Comparison of ENCODE assay signal across 8 mouse cellular contexts in genomic region chr10:59896911-59897331, GRCm38 (mm10). TPM values are rescaled to one million over a fixed set of nuclear protein-coding genes. Genes with fewer than 3 reads are reported as not detected.
DNase-seq lines count a peak whose midpoint lies in the region; ATAC-seq and TF ChIP-seq lines count a peak whose summit lies in the region.

No protein-coding gene starts in this region.

- peaks cover 13% of the 10 kb centered on the region for H3K4me1 ChIP-seq in heart, adult 2 months (ENCODE audit: control insufficient read depth, insufficient read depth, low read length)
- peaks cover 72% of the 10 kb centered on the region for H3K4me1 ChIP-seq in hindbrain, embryonic 12.5 days
- H3K4me1 ChIP-seq in liver, embryonic 16.5 days (ENCODE audit: control insufficient read depth, low read depth, low read length) = peaks cover 50% of the 10 kb centered on the region
- H3K4me1 ChIP-seq in neural tube, embryonic 15.5 days = peaks cover 70% of the 10 kb centered on the region

- H3K27ac ChIP-seq in heart, adult 2 months = peak overlapping the region; percentile 26
- H3K27ac ChIP-seq in hindbrain, embryonic 12.5 days = peak overlapping the region; percentile 99
- H3K27ac ChIP-seq in liver, embryonic 16.5 days (ENCODE audit: low read length) = peak overlapping the region; percentile 64
- H3K27ac ChIP-seq in neural tube, embryonic 15.5 days (replicated peaks) = peak overlapping the region; percentile 96

- WGBS in heart, adult 2 months = 56% methylated on average over 3 of the region's 3 CpGs
- 44% methylated on average over 3 of the region's 3 CpGs for WGBS in hindbrain, embryonic 12.5 days
- 52% methylated on average over 3 of the region's 3 CpGs for WGBS in liver, embryonic 16.5 days (ENCODE audit: insufficient replicate concordance)
- WGBS in neural tube, embryonic 15.5 days = 49% methylated on average over 3 of the region's 3 CpGs

- no peaks in the 10 kb centered on the region for H3K79me2 ChIP-seq in heart, adult 2 months (replicated peaks; ENCODE audit: control insufficient read depth, insufficient read depth, low read length)

- intact Hi-C loops in heart, adult 2 months (cut with DNase I) = loop anchor here (2.0 to 10.0 kb wide), 2 partner anchors 26 to 348 kb away; no protein-coding TSS in a partner anchor
- intact Hi-C loops in heart, postnatal 10 days (cut with DNase I) = no loop called here

- no peak for TF ChIP-seq POLR2A in heart, adult 2 months (IDR thresholded peaks at IDR 0.05; ENCODE audit: insufficient read depth, low read depth, low read length)

- H3K9ac ChIP-seq in heart, adult 2 months (ENCODE audit: low read depth, low read length) = no peak overlapping the region
- peak overlapping the region; percentile 55 for H3K9ac ChIP-seq in hindbrain, embryonic 12.5 days
- H3K9ac ChIP-seq in liver, embryonic 16.5 days (ENCODE audit: low read depth, low read length) = no peak overlapping the region
- H3K9ac ChIP-seq in neural tube, embryonic 15.5 days (replicated peaks) = 0 out of 2 replicates have a peak overlapping the region, but pooled peaks have one; percentile 23

- peak; percentile 41 to 71 for DNase-seq in heart, adult 2 months
- no peak for DNase-seq in heart, postnatal 10 days
- DNase-seq in adipocyte (ENCODE audit: low spot score) = peak; percentile 30
- no peak for DNase-seq in layer of hippocampus, postnatal 36 days
- DNase-seq in urinary bladder, postnatal 25 days (ENCODE audit: low spot score) = no peak

- H3K4me2 ChIP-seq in hindbrain, embryonic 12.5 days (replicated peaks) = peak overlapping the region; percentile 35
- H3K4me2 ChIP-seq in liver, embryonic 16.5 days (ENCODE audit: low read depth, low read length) = no peak overlapping the region
- H3K4me2 ChIP-seq in neural tube, embryonic 15.5 days = peak overlapping the region; percentile 36

- no peak for TF ChIP-seq EP300 in heart, adult 2 months (IDR thresholded peaks at IDR 0.05; ENCODE audit: insufficient read depth, low read depth, low read length)

- no peak for TF ChIP-seq CTCF in heart, adult 2 months (IDR thresholded peaks at IDR 0.05)

- H3K27me3 ChIP-seq in heart, adult 2 months (ENCODE audit: control insufficient read depth, insufficient read depth, low read length) = no peaks in the 10 kb centered on the region
- no peaks in the 10 kb centered on the region for H3K27me3 ChIP-seq in hindbrain, embryonic 12.5 days
- no peaks in the 10 kb centered on the region for H3K27me3 ChIP-seq in liver, embryonic 16.5 days (ENCODE audit: control insufficient read depth, insufficient read depth, low read depth, low read length)
- no peaks in the 10 kb centered on the region for H3K27me3 ChIP-seq in neural tube, embryonic 15.5 days (replicated peaks)

- peak; percentile 4; the same call in 1 of the 2 replicates for ATAC-seq in hindbrain, embryonic 12.5 days (ENCODE audit: low FRiP score)
- no peak for ATAC-seq in liver, embryonic 16.5 days (ENCODE audit: low read depth)
- ATAC-seq in neural tube, embryonic 15.5 days (ENCODE audit: low FRiP score) = peak; percentile 29

- H3K4me3 ChIP-seq in heart, adult 2 months = no peak overlapping the region
- no peak overlapping the region for H3K4me3 ChIP-seq in hindbrain, embryonic 12.5 days
- H3K4me3 ChIP-seq in liver, embryonic 16.5 days (ENCODE audit: low read depth, low read length) = no peak overlapping the region
- no peak overlapping the region for H3K4me3 ChIP-seq in neural tube, embryonic 15.5 days (replicated peaks)

- no peaks in the 10 kb centered on the region for H3K36me3 ChIP-seq in heart, adult 2 months (ENCODE audit: control insufficient read depth, insufficient read depth, low read length)
- peaks cover 34% of the 10 kb centered on the region for H3K36me3 ChIP-seq in hindbrain, embryonic 12.5 days
- H3K36me3 ChIP-seq in liver, embryonic 16.5 days (ENCODE audit: control insufficient read depth, insufficient read depth) = peaks cover 63% of the 10 kb centered on the region
- peaks cover 22% of the 10 kb centered on the region for H3K36me3 ChIP-seq in neural tube, embryonic 15.5 days

- no peaks in the 10 kb centered on the region for H3K9me3 ChIP-seq in hindbrain, embryonic 12.5 days (replicated peaks)
- H3K9me3 ChIP-seq in liver, embryonic 16.5 days (replicated peaks; ENCODE audit: control insufficient read depth, low read length) = no peaks in the 10 kb centered on the region
- no peaks in the 10 kb centered on the region for H3K9me3 ChIP-seq in neural tube, embryonic 15.5 days (replicated peaks)

RNA-seq across cellular contexts. Expression of gene Dnajb12, which starts 17.6 kb away (rescaled TPM):
- 10 to 100 TPM; 36.8 to 45.4 TPM for total RNA-seq in heart, adult 2 months (2021)
- polyA plus RNA-seq in heart, adult 2 months (2012; rRNA removed) = 32.9 and 39.2 TPM in 2 replicates
- total RNA-seq in heart, postnatal 10 days (2021) = 10 to 100 TPM; 35.2 to 41.9 TPM
- polyA plus RNA-seq in hindbrain, embryonic 12.5 days (2016; fragmentation: Nextera tagmentation; extraction: Ambion mirVana) = 23.8 and 24.7 TPM in 2 replicates
- polyA plus RNA-seq in liver, embryonic 16.5 days (2015; fragmentation: Nextera tagmentation; extraction: Ambion mirVana) = 14.8 and 15.5 TPM in 2 replicates
- 17.2 and 20.6 TPM in 2 replicates for polyA plus RNA-seq in neural tube, embryonic 15.5 days (2015; fragmentation: Nextera tagmentation; extraction: Ambion mirVana)
- total RNA-seq in layer of hippocampus, postnatal 36 days (2021) = 10 to 100 TPM; 48.0 to 48.3 TPM

RNA-seq across cellular contexts. Expression of gene Ddit4, which starts 54.7 kb away (rescaled TPM):
- total RNA-seq in heart, adult 2 months (2021) = 100 to 1,000 TPM in 1 of 2 experiments, 10 to 100 TPM in 1; 70.7 to 219 TPM
- polyA plus RNA-seq in heart, adult 2 months (2012; rRNA removed) = 48.0 and 55.5 TPM in 2 replicates
- 100 to 1,000 TPM in 1 of 2 experiments, 10 to 100 TPM in 1; 65.8 to 116 TPM for total RNA-seq in heart, postnatal 10 days (2021)
- 78.1 and 78.6 TPM in 2 replicates for polyA plus RNA-seq in hindbrain, embryonic 12.5 days (2016; fragmentation: Nextera tagmentation; extraction: Ambion mirVana)
- polyA plus RNA-seq in liver, embryonic 16.5 days (2015; fragmentation: Nextera tagmentation; extraction: Ambion mirVana) = 5.0 and 6.8 TPM in 2 replicates
- 80.8 and 91.6 TPM in 2 replicates for polyA plus RNA-seq in neural tube, embryonic 15.5 days (2015; fragmentation: Nextera tagmentation; extraction: Ambion mirVana)
- 10 to 100 TPM; 89.5 to 96.2 TPM for total RNA-seq in layer of hippocampus, postnatal 36 days (2021)

Comparison
In these comparisons a context has a peak if more than half of its experiments do, and no peak if none do; other contexts are left out.
1. DNase-seq: peak in heart, adult 2 months (2 of 2) and adipocyte (single experiment); none in heart, postnatal 10 days (0 of 2), layer of hippocampus, postnatal 36 days (0 of 2) and urinary bladder, postnatal 25 days (single experiment).
2. H3K27ac ChIP-seq: peak in every context shown above with its lines; median percentile 99 in hindbrain, embryonic 12.5 days; 96 in neural tube, embryonic 15.5 days; 64 in liver, embryonic 16.5 days; 26 in heart, adult 2 months.
3. H3K9ac ChIP-seq: peak in hindbrain, embryonic 12.5 days (single experiment) and neural tube, embryonic 15.5 days (single experiment); none in heart, adult 2 months (single experiment) and liver, embryonic 16.5 days (single experiment).